ENCODE assay signal across 9 mouse cellular contexts in genomic region chr11:88297526-88297925, GRCm38 (mm10). TPM values are rescaled to one million over a fixed set of nuclear protein-coding genes. Genes with fewer than 3 reads are reported as not detected.
DNase-seq lines count a peak whose midpoint lies in the region; ATAC-seq and TF ChIP-seq lines count a peak whose summit lies in the region.
"Had no signal": no experiment of that assay in that cellular context is flagged by ENCODE, and none has a peak within 500 bp of the region (broad histone marks: within the 10 kb centered on the region; RNA-seq: fewer than 3 reads in every experiment).

No protein-coding gene starts in this region.

- peaks cover 54% of the 10 kb centered on the region for H3K4me1 ChIP-seq in neural tube, embryonic 12.5 days
- H3K4me1 ChIP-seq in neural tube, embryonic 15.5 days, result peaks cover 25% of the 10 kb centered on the region
- H3K4me1 ChIP-seq in kidney, postnatal 0 days (replicated peaks; ENCODE audit: insufficient read depth, low read length), result peaks cover 18% of the 10 kb centered on the region
- H3K4me1 ChIP-seq in stomach, postnatal 0 days (replicated peaks; ENCODE audit: control insufficient read depth, insufficient read depth), result no peaks in the 10 kb centered on the region

- peak; percentile 38 to 48 for DNase-seq in cerebellum, postnatal 14 days
- no peak for DNase-seq in cerebellum, postnatal 4 days (ENCODE audit: low spot score in 2 of 2)
- DNase-seq in kidney, postnatal 0 days (ENCODE audit: low spot score), result peak; percentile 88
- DNase-seq in stomach, postnatal 0 days (ENCODE audit: low spot score), result no peak
- no peak for DNase-seq in frontal cortex, postnatal 25 days (ENCODE audit: low spot score in 2 of 2)
- no peak for DNase-seq in heart, adult 11 months

- no peak overlapping the region for H3K4me3 ChIP-seq in neural tube, embryonic 12.5 days
- H3K4me3 ChIP-seq in neural tube, embryonic 15.5 days (replicated peaks), result no peak overlapping the region
- H3K4me3 ChIP-seq in kidney, postnatal 0 days (replicated peaks; ENCODE audit: low read depth, low read length), result no peak overlapping the region
- H3K4me3 ChIP-seq in stomach, postnatal 0 days (ENCODE audit: low read depth, low read length), result no peak overlapping the region

- no peak overlapping the region for H3K4me2 ChIP-seq in neural tube, embryonic 12.5 days (replicated peaks)
- no peak overlapping the region for H3K4me2 ChIP-seq in neural tube, embryonic 15.5 days
- H3K4me2 ChIP-seq in kidney, postnatal 0 days (ENCODE audit: low read length), result no peak overlapping the region
- no peak overlapping the region for H3K4me2 ChIP-seq in stomach, postnatal 0 days (replicated peaks; ENCODE audit: low read depth)

- no peaks in the 10 kb centered on the region for H3K27me3 ChIP-seq in neural tube, embryonic 12.5 days (replicated peaks)
- no peaks in the 10 kb centered on the region for H3K27me3 ChIP-seq in neural tube, embryonic 15.5 days (replicated peaks)
- no peaks in the 10 kb centered on the region for H3K27me3 ChIP-seq in kidney, postnatal 0 days (ENCODE audit: insufficient read depth, low read length)
- no peaks in the 10 kb centered on the region for H3K27me3 ChIP-seq in stomach, postnatal 0 days (ENCODE audit: control insufficient read depth, insufficient read depth, low read length)

- WGBS in neural tube, embryonic 12.5 days, result 30% methylated on average over 4 of the region's 4 CpGs
- 42% methylated on average over 4 of the region's 4 CpGs for WGBS in neural tube, embryonic 15.5 days
- WGBS in kidney, postnatal 0 days, result 37% methylated on average over 4 of the region's 4 CpGs
- 56% methylated on average over 4 of the region's 4 CpGs for WGBS in stomach, postnatal 0 days

- no peak for TF ChIP-seq EP300 in stomach, postnatal 0 days (optimal IDR thresholded peaks at IDR 0.05)

- H3K36me3 ChIP-seq in neural tube, embryonic 12.5 days, result no peaks in the 10 kb centered on the region
- H3K36me3 ChIP-seq in neural tube, embryonic 15.5 days, result no peaks in the 10 kb centered on the region
- no peaks in the 10 kb centered on the region for H3K36me3 ChIP-seq in kidney, postnatal 0 days (ENCODE audit: insufficient read depth, low read length)
- no peaks in the 10 kb centered on the region for H3K36me3 ChIP-seq in stomach, postnatal 0 days (ENCODE audit: control insufficient read depth, insufficient read depth, low read length)

- H3K9ac ChIP-seq in neural tube, embryonic 12.5 days, result no peak overlapping the region
- H3K9ac ChIP-seq in neural tube, embryonic 15.5 days (replicated peaks), result no peak overlapping the region
- H3K9ac ChIP-seq in kidney, postnatal 0 days (ENCODE audit: low read depth, low read length), result no peak overlapping the region
- no peak overlapping the region for H3K9ac ChIP-seq in stomach, postnatal 0 days (ENCODE audit: low read length)

- TF ChIP-seq CTCF in kidney, postnatal 0 days (IDR thresholded peaks at IDR 0.05; ENCODE audit: low read depth), result peak; percentile 63
- peak; percentile 61 for TF ChIP-seq CTCF in stomach, postnatal 0 days (IDR thresholded peaks at IDR 0.05; ENCODE audit: low read depth)

- no peak overlapping the region; the same call in 1 of the 2 replicates for H3K27ac ChIP-seq in neural tube, embryonic 12.5 days
- no peak overlapping the region for H3K27ac ChIP-seq in neural tube, embryonic 15.5 days (replicated peaks)
- H3K27ac ChIP-seq in kidney, postnatal 0 days, result no peak overlapping the region
- H3K27ac ChIP-seq in stomach, postnatal 0 days (replicated peaks), result no peak overlapping the region

- no peaks in the 10 kb centered on the region for H3K9me3 ChIP-seq in neural tube, embryonic 12.5 days
- no peaks in the 10 kb centered on the region for H3K9me3 ChIP-seq in neural tube, embryonic 15.5 days (replicated peaks)
- H3K9me3 ChIP-seq in kidney, postnatal 0 days (replicated peaks; ENCODE audit: low read length), result no peaks in the 10 kb centered on the region
- no peaks in the 10 kb centered on the region for H3K9me3 ChIP-seq in stomach, postnatal 0 days (ENCODE audit: control insufficient read depth, low read length)

- ATAC-seq in neural tube, embryonic 12.5 days (ENCODE audit: low FRiP score, low read depth), result 0 out of 2 replicates have a peak, but pooled peaks have one; percentile 18
- no peak for ATAC-seq in neural tube, embryonic 15.5 days (ENCODE audit: low FRiP score)
- peak; percentile 37; the same call in 1 of the 2 replicates for ATAC-seq in kidney, postnatal 0 days (replicated peaks; ENCODE audit: low FRiP score, low read depth)
- ATAC-seq in stomach, postnatal 0 days (ENCODE audit: low FRiP score, low TSS enrichment), result 0 out of 2 replicates have a peak, but pooled peaks have one; percentile 47

RNA-seq across cellular contexts. Expression of gene Ccdc182, which starts 3.7 kb away (rescaled TPM):
- 11.4 and 14.5 TPM in 2 replicates for polyA plus RNA-seq in neural tube, embryonic 12.5 days (2016; fragmentation: Nextera tagmentation; extraction: Ambion mirVana)
- polyA plus RNA-seq in neural tube, embryonic 15.5 days (2015; fragmentation: Nextera tagmentation; extraction: Ambion mirVana), result 0.13 and 0.15 TPM in 2 replicates
- polyA plus RNA-seq in kidney, postnatal 0 days (2015; fragmentation: Nextera tagmentation; extraction: Ambion mirVana), result 4.2 TPM in 2 replicates
- polyA plus RNA-seq in stomach, postnatal 0 days (2015; fragmentation: Nextera tagmentation; extraction: Ambion mirVana), result not detected in 2 replicates
- polyA plus RNA-seq: stomach, embryonic 14.5 days had no signal

Comparison
In these comparisons a context has a peak if more than half of its experiments do, and no peak if none do; other contexts are left out.
1. DNase-seq: peak in cerebellum, postnatal 14 days (2 of 2) and kidney, postnatal 0 days (single experiment); none in cerebellum, postnatal 4 days (0 of 2), stomach, postnatal 0 days (single experiment), frontal cortex, postnatal 25 days (0 of 2) and heart, adult 11 months (single experiment).